7 mouse cellular contexts compared by ENCODE assay signal in genomic region chr4:98004108-98004625, GRCm38 (mm10).
DNase-seq lines count a peak whose midpoint lies in the region; ATAC-seq and TF ChIP-seq lines count a peak whose summit lies in the region.

No protein-coding gene starts in this region.

- no peaks in the 10 kb centered on the region for H3K27me3 ChIP-seq in liver, embryonic 14.5 days (ENCODE audit: control insufficient read depth, insufficient read depth, low read length)
- no peaks in the 10 kb centered on the region for H3K27me3 ChIP-seq in neural tube, embryonic 15.5 days (replicated peaks)

- TF ChIP-seq CTCF in liver, embryonic 14.5 days (IDR thresholded peaks at IDR 0.05; ENCODE audit: low read depth) = peak; percentile 35; the same call in 1 of the 2 replicates

- H3K4me3 ChIP-seq in liver, embryonic 14.5 days (ENCODE audit: insufficient read depth in 1 of 2, low read depth in 2 of 2, low read length in 2 of 2) = no peak overlapping the region
- no peak overlapping the region for H3K4me3 ChIP-seq in neural tube, embryonic 15.5 days (replicated peaks)

- DNase-seq in cerebellum, adult 9-11 months = peak; percentile 38
- DNase-seq in forelimb bud, embryonic 11.5 days (ENCODE audit: low read depth, low spot score) = peak; percentile 68
- DNase-seq in heart, postnatal 25 days (ENCODE audit: low spot score) = peak; percentile 53
- DNase-seq in layer of hippocampus, adult 11-12 months (ENCODE audit: low spot score) = peak; percentile 75
- DNase-seq in liver, embryonic 14.5 days (ENCODE audit: low read depth in 3 of 3, low spot score in 3 of 3) = no peak

- peaks cover 0 to 14% of the 10 kb centered on the region in 2 experiments; a peak in 3 of 4 replicates for H3K4me1 ChIP-seq in liver, embryonic 14.5 days (replicated peaks; ENCODE audit: control insufficient read depth in 2 of 2, insufficient read depth in 2 of 2, low read length in 1 of 2)
- H3K4me1 ChIP-seq in neural tube, embryonic 15.5 days = peaks cover 38% of the 10 kb centered on the region

- no peaks in the 10 kb centered on the region for H3K9me3 ChIP-seq in liver, embryonic 14.5 days (ENCODE audit: control insufficient read depth, low read length)
- H3K9me3 ChIP-seq in neural tube, embryonic 15.5 days (replicated peaks) = no peaks in the 10 kb centered on the region

- intact Hi-C loops in heart, postnatal 25 days (cut with DNase I) = loop anchor here (2.0 to 5.0 kb wide), 4 partner anchors 77 to 318 kb away; no protein-coding TSS in a partner anchor

- peak; percentile 48; the same call in 1 of the 2 replicates for ATAC-seq in liver, embryonic 14.5 days (ENCODE audit: insufficient read depth)
- peak; percentile 77 for ATAC-seq in neural tube, embryonic 15.5 days (ENCODE audit: low FRiP score)
- no peak for ATAC-seq in CD4-positive, CD25-positive, alpha-beta regulatory T cell, adult 4 months

- WGBS in liver, embryonic 14.5 days (ENCODE audit: insufficient replicate concordance) = 26% methylated on average over 11 of the region's 11 CpGs
- WGBS in neural tube, embryonic 15.5 days = 7% methylated on average over 11 of the region's 11 CpGs

- no peak overlapping the region for H3K9ac ChIP-seq in liver, embryonic 14.5 days (replicated peaks)
- H3K9ac ChIP-seq in neural tube, embryonic 15.5 days (replicated peaks) = no peak overlapping the region; the same call in 1 of the 2 replicates

- no peak for TF ChIP-seq EP300 in liver, embryonic 14.5 days (IDR thresholded peaks at IDR 0.05; ENCODE audit: low read depth)

- no peak overlapping the region for H3K27ac ChIP-seq in liver, embryonic 14.5 days
- peak overlapping the region; percentile 80 for H3K27ac ChIP-seq in neural tube, embryonic 15.5 days (replicated peaks)

- H3K36me3 ChIP-seq in liver, embryonic 14.5 days (replicated peaks; ENCODE audit: control insufficient read depth, insufficient read depth, low read depth) = no peaks in the 10 kb centered on the region
- no peaks in the 10 kb centered on the region for H3K36me3 ChIP-seq in neural tube, embryonic 15.5 days

- no peak overlapping the region; the same call in 1 of the 2 replicates for H3K4me2 ChIP-seq in liver, embryonic 14.5 days (ENCODE audit: low read depth)
- H3K4me2 ChIP-seq in neural tube, embryonic 15.5 days = 0 out of 2 replicates have a peak overlapping the region, but pooled peaks have one; percentile 11

Comparison
In these comparisons a context has a peak if more than half of its experiments do, and no peak if none do; other contexts are left out.
1. DNase-seq: peak in cerebellum, adult 9-11 months (single experiment), forelimb bud, embryonic 11.5 days (single experiment), heart, postnatal 25 days (single experiment) and layer of hippocampus, adult 11-12 months (single experiment); none in liver, embryonic 14.5 days (0 of 3).